In genomic region chr11:60698806-60699523, GRCm38 (mm10) we compare ENCODE assay signal across 9 mouse cellular contexts. TPM values are rescaled to one million over a fixed set of nuclear protein-coding genes. Genes with fewer than 3 reads are reported as not detected.
DNase-seq lines count a peak whose midpoint lies in the region; ATAC-seq lines count a peak whose summit lies in the region.
"Had no signal": no experiment of that assay in that cellular context is flagged by ENCODE, and none has a peak within 500 bp of the region (broad histone marks: within the 10 kb centered on the region; RNA-seq: fewer than 3 reads in every experiment).

No protein-coding gene starts in this region.

- peak overlapping the region; percentile 61 for H3K4me2 ChIP-seq in hindbrain, embryonic 13.5 days
- peak overlapping the region; percentile 63 for H3K4me2 ChIP-seq in stomach, embryonic 14.5 days (replicated peaks; ENCODE audit: low read depth, low read length)

- H3K9ac ChIP-seq in hindbrain, embryonic 13.5 days: peak overlapping the region; percentile 95
- H3K9ac ChIP-seq in stomach, embryonic 14.5 days (replicated peaks; ENCODE audit: low read depth, low read length): peak overlapping the region; percentile 76

- peak; percentile 47 for ATAC-seq in hindbrain, embryonic 13.5 days (ENCODE audit: low FRiP score)
- ATAC-seq in stomach, embryonic 14.5 days (ENCODE audit: insufficient number of reproducible peaks, insufficient read depth, low FRiP score, low read depth): peak; percentile 64; the same call in 1 of the 2 replicates

- H3K27ac ChIP-seq in hindbrain, embryonic 13.5 days: peak overlapping the region; percentile 92
- H3K27ac ChIP-seq in stomach, embryonic 14.5 days (ENCODE audit: low read length): peak overlapping the region; percentile 88

- WGBS in hindbrain, embryonic 13.5 days: under 1% methylated on average over 22 of the region's 22 CpGs
- 2% methylated on average over 22 of the region's 22 CpGs for WGBS in stomach, embryonic 14.5 days

- H3K36me3 ChIP-seq in hindbrain, embryonic 13.5 days: no peaks in the 10 kb centered on the region
- H3K36me3 ChIP-seq in megakaryocyte, embryonic 14.5 days (replicated peaks; ENCODE audit: low read length): peaks cover 1% of the 10 kb centered on the region
- H3K36me3 ChIP-seq in stomach, embryonic 14.5 days (ENCODE audit: control insufficient read depth, insufficient read depth, low read length): peaks cover 8% of the 10 kb centered on the region; the same call in 1 of the 2 replicates

- intact Hi-C loops in left cerebral cortex, postnatal 14 days (cut with DNase I): no loop called here

- H3K9me3 ChIP-seq in hindbrain, embryonic 13.5 days: no peaks in the 10 kb centered on the region
- no peaks in the 10 kb centered on the region for H3K9me3 ChIP-seq in megakaryocyte, embryonic 14.5 days
- no peaks in the 10 kb centered on the region for H3K9me3 ChIP-seq in stomach, embryonic 14.5 days (ENCODE audit: control insufficient read depth, low read depth, low read length)

- peak overlapping the region; percentile 89 for H3K4me3 ChIP-seq in hindbrain, embryonic 13.5 days
- H3K4me3 ChIP-seq in megakaryocyte, embryonic 14.5 days (replicated peaks): peak overlapping the region; percentile 93
- peak overlapping the region; percentile 68 for H3K4me3 ChIP-seq in stomach, embryonic 14.5 days (ENCODE audit: low read depth, low read length)

- peaks cover 47% of the 10 kb centered on the region for H3K4me1 ChIP-seq in hindbrain, embryonic 13.5 days (replicated peaks)
- peaks cover 51% of the 10 kb centered on the region for H3K4me1 ChIP-seq in megakaryocyte, embryonic 14.5 days
- H3K4me1 ChIP-seq in stomach, embryonic 14.5 days (ENCODE audit: control insufficient read depth, insufficient read depth, low read length): peaks cover 21% of the 10 kb centered on the region

- DNase-seq in right cerebral cortex, adult 2 months (ENCODE audit: low spot score in 2 of 2): peak; percentile 18 to 29
- DNase-seq in right cerebral cortex, adult 18-20 months: no peak
- DNase-seq in cerebellum, postnatal 14 days: peak; percentile 49 to 57
- DNase-seq in gastrocnemius, adult 18-20 months (ENCODE audit: low spot score): peak; percentile 65
- peak; percentile 4 to 26 for DNase-seq in left cerebral cortex, postnatal 14 days (ENCODE audit: low spot score in 2 of 2)

- H3K27me3 ChIP-seq in hindbrain, embryonic 13.5 days: no peaks in the 10 kb centered on the region
- H3K27me3 ChIP-seq in megakaryocyte, embryonic 14.5 days (replicated peaks): peaks cover 18% of the 10 kb centered on the region
- H3K27me3 ChIP-seq in stomach, embryonic 14.5 days (ENCODE audit: control insufficient read depth, insufficient read depth, low read length): no peaks in the 10 kb centered on the region
- H3K27me3 ChIP-seq: Patski had no signal

RNA-seq across cellular contexts. Expression of gene Llgl1, which starts 0.6 kb away (rescaled TPM):
- 1 to 10 TPM; 8.9 to 9.2 TPM for total RNA-seq in gastrocnemius, adult 18-20 months (2021)
- polyA plus RNA-seq in hindbrain, embryonic 13.5 days (2015; fragmentation: Nextera tagmentation; extraction: Ambion mirVana): 61.0 and 61.2 TPM in 2 replicates
- total RNA-seq in left cerebral cortex, postnatal 14 days (2021): 10 to 100 TPM; 40.4 to 43.8 TPM
- 5.0 and 7.6 TPM in 2 replicates for polyA plus RNA-seq in megakaryocyte, embryonic 14.5 days (2012; ENCODE audit: insufficient read depth, low replicate concordance)
- 51.8 and 55.1 TPM in 2 replicates for polyA plus RNA-seq in stomach, embryonic 14.5 days (2014; fragmentation: Nextera tagmentation; extraction: Ambion mirVana)

RNA-seq across cellular contexts. Expression of gene Flii, which starts 28.1 kb away (rescaled TPM):
- total RNA-seq in gastrocnemius, adult 18-20 months (2021): 100 to 1,000 TPM; 108 to 113 TPM
- polyA plus RNA-seq in hindbrain, embryonic 13.5 days (2015; fragmentation: Nextera tagmentation; extraction: Ambion mirVana): 64.7 and 68.2 TPM in 2 replicates
- 10 to 100 TPM; 42.9 to 49.3 TPM for total RNA-seq in left cerebral cortex, postnatal 14 days (2021)
- 195 and 218 TPM in 2 replicates for polyA plus RNA-seq in megakaryocyte, embryonic 14.5 days (2012; ENCODE audit: insufficient read depth, low replicate concordance)
- polyA plus RNA-seq in stomach, embryonic 14.5 days (2014; fragmentation: Nextera tagmentation; extraction: Ambion mirVana): 67.6 and 76.2 TPM in 2 replicates

RNA-seq across cellular contexts. Expression of gene Mief2, which starts 29.2 kb away (rescaled TPM):
- total RNA-seq in gastrocnemius, adult 18-20 months (2021): 10 to 100 TPM; 75.2 to 94.4 TPM
- 21.2 and 22.4 TPM in 2 replicates for polyA plus RNA-seq in hindbrain, embryonic 13.5 days (2015; fragmentation: Nextera tagmentation; extraction: Ambion mirVana)
- total RNA-seq in left cerebral cortex, postnatal 14 days (2021): 10 to 100 TPM; 22.3 to 27.6 TPM
- polyA plus RNA-seq in megakaryocyte, embryonic 14.5 days (2012; ENCODE audit: insufficient read depth, low replicate concordance): 10.2 and 20.6 TPM in 2 replicates
- 12.9 and 13.5 TPM in 2 replicates for polyA plus RNA-seq in stomach, embryonic 14.5 days (2014; fragmentation: Nextera tagmentation; extraction: Ambion mirVana)
